Mouse (Mus musculus) hindbrain, embryonic 13.5 days (tissue): Measurements from ENCODE around the gene Rgs1. TPM values are rescaled to one million over a fixed set of nuclear protein-coding genes. Genes with fewer than 3 reads are reported as not detected.

ENCODE experiments used
- polyA plus RNA-seq: library from polyadenylated mRNA; unstranded; fragments of >200 nt; fragmentation: Nextera tagmentation; extraction: Ambion mirVana; gene quantifications from 2 replicates; pipeline ENCODE4 v1.2.1, GENCODE M21; 2015

Gene Rgs1
- polyA plus RNA-seq, 1 experiment from 2014 or later, result not detected

Other genes with a start within 250 kb of the Rgs1 start
- 132 and 135 TPM in 2 replicates for gene Rgs2, start 245.1 kb downstream of the Rgs1 start, polyA plus RNA-seq
- 0.77 and 0.94 TPM in 2 replicates for gene Rgs13, start 71.9 kb downstream of the Rgs1 start, polyA plus RNA-seq